Mouse (Mus musculus) midbrain, embryonic 16.5 days (tissue): Measurements from ENCODE around the gene Slc24a3. TPM values are rescaled to one million over a fixed set of nuclear protein-coding genes. Genes with fewer than 3 reads are reported as not detected.
A peak's percentile ranks its signal among the peaks of the same experiment; 100 is the strongest.

Source experiments
- ATAC-seq: fragments of 200-750 bp; cut with Nextera tagmentation; 2 replicates; pipeline ENCODE4 v1.8.0; 2017; ENCODE audit warnings: moderate TSS enrichment
- H3K27ac ChIP-seq: fragments of 300-500 bp; sonication (generic); 2 replicates; pipeline ENCODE4 v1.5.1; 2014; ENCODE audit warnings: mild to moderate bottlenecking, low read length, mixed read lengths
- H3K27me3 ChIP-seq: fragments of 300-500 bp; sonication (generic); 2 replicates; pipeline ENCODE4 v1.6.1; 2014; ENCODE audit warnings: low read depth, low read length, mixed read lengths; ENCODE audit not compliant: control insufficient read depth, insufficient read depth
- H3K36me3 ChIP-seq: fragments of 300-500 bp; sonication (generic); 2 replicates; pipeline ENCODE4 v1.6.1; 2014; ENCODE audit warnings: mild to moderate bottlenecking, low read length, moderate library complexity, mixed read lengths; ENCODE audit not compliant: control insufficient read depth, insufficient read depth
- H3K4me1 ChIP-seq: fragments of 300-500 bp; sonication (generic); 2 replicates; pipeline ENCODE4 v1.6.1; 2014; ENCODE audit warnings: mild to moderate bottlenecking, low read length, mixed read lengths; ENCODE audit not compliant: control insufficient read depth, insufficient read depth
- H3K4me2 ChIP-seq: fragments of 300-500 bp; sonication (generic); 2 replicates; pipeline ENCODE4 v1.6.1; 2014; ENCODE audit warnings: mild to moderate bottlenecking, low read length, mixed read lengths
- H3K4me3 ChIP-seq: fragments of 300-500 bp; sonication (generic); 2 replicates; pipeline ENCODE4 v1.5.1; 2014; ENCODE audit warnings: low read depth, mild to moderate bottlenecking, low read length, moderate library complexity, mixed read lengths
- H3K9ac ChIP-seq: fragments of 300-500 bp; sonication (generic); 2 replicates; pipeline ENCODE4 v1.6.1; 2014; ENCODE audit warnings: low read depth, low read length, mixed read lengths
- H3K9me3 ChIP-seq: fragments of 300-500 bp; sonication (generic); replicated peaks from 2 replicates; pipeline ENCODE4 v1.6.1; 2014; ENCODE audit warnings: mild to moderate bottlenecking, low read length, mixed read lengths; ENCODE audit not compliant: control insufficient read depth, poor library complexity, severe bottlenecking
- WGBS: fragments of 180-500 bp; shearing (Covaris S2); extraction: QIAGEN DNeasy Blood & Tissue Kit; methylation state at CpG from one replicate; pipeline ENCODE4 v1.1.7; 2014; 5-methylcytosine and 5-hydroxymethylcytosine counted together
- polyA plus RNA-seq: library from polyadenylated mRNA; unstranded; fragments of >200 nt; fragmentation: Nextera tagmentation; extraction: Ambion mirVana; gene quantifications from 2 replicates; pipeline ENCODE4 v1.2.1, GENCODE M21; 2015

Gene Slc24a3
- polyA plus RNA-seq, 1 experiment from 2014 or later = 18.7 TPM

DNA sequence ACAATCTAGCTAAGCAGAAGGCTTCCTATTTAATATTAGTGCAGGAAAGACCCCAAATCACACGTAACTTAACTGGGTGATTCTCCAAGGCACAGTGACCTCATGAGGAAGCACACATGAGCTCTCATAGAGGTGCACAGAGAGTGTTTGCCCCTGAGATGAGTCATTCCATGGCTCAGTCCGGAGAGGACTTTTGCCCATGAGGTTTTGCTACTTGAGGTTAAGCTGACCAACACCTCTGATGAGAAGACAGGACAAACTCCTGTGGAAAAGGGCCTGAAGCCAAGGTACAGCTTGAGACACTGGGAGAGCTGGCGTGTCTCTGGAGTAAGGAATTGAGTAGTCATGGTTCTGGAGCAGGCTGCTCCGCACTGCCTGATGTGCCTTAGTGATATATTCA lies 56.1 kb downstream of the Slc24a3 start:
- Histone ChIP-seq H3K4me3 (no peak overlapping the region), H3K27me3 (no peaks in the 10 kb centered on the region), H3K9me3 (no peaks in the 10 kb centered on the region), H3K36me3 (no peaks in the 10 kb centered on the region), H3K4me2 (no peak overlapping the region), H3K9ac (no peak overlapping the region), H3K4me1 (no peaks in the 10 kb centered on the region), H3K27ac (no peak overlapping the region)
- ATAC-seq = no peak
- 94% methylated on average over 4 of the region's 4 CpGs for WGBS

DNA sequence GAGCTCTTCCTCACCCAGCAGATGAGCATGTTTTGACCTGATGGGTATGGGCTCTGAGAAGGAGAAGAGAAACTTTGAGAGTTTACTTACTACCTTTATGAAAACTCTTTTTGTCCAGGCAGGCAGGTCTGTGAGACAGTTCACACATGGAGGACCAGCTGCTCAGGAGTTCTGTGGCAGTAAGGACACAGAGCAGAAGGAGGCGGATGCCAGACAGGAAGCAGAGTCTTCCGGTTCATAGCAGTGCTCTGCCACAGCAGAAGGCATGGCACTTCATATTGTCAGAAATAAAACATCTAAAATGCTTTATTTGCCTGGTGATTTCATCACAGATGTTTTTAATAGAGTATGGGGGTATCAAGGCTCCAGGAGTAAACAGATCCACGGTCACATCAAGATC lies 58.1 kb downstream of the Slc24a3 start:
- no peaks in the 10 kb centered on the region for H3K36me3 ChIP-seq
- no peak overlapping the region for H3K27ac ChIP-seq
- no peak overlapping the region for H3K9ac ChIP-seq
- WGBS = 90% methylated on average over 3 of the region's 3 CpGs
- ATAC-seq = no peak
- H3K4me1 ChIP-seq = no peaks in the 10 kb centered on the region
- no peaks in the 10 kb centered on the region for H3K9me3 ChIP-seq
- no peaks in the 10 kb centered on the region for H3K27me3 ChIP-seq
- H3K4me2 ChIP-seq = no peak overlapping the region
- no peak overlapping the region for H3K4me3 ChIP-seq

DNA sequence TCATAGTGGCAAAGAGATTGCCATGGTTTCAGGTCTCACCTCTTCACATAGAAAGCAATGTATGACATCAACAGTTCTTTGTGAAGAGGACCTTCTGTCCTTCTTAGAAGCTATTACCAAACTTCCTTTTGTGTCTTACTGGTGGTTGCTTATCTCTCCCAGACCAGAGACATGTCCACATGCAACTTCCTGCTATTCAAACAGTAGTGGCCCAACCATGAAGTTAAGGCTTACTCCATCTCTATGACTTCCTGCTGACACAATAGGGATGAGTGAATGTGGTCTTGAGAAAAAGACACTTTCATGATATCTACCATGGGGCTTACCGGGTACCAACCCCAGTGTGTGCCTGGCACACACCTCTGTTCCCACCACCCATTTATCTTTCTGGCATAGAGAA lies 58.5 kb downstream of the Slc24a3 start:
- Histone ChIP-seq H3K4me3 (no peak overlapping the region), H3K27me3 (no peaks in the 10 kb centered on the region), H3K9me3 (no peaks in the 10 kb centered on the region), H3K9ac (no peak overlapping the region), H3K4me2 (no peak overlapping the region), H3K4me1 (no peaks in the 10 kb centered on the region), H3K36me3 (no peaks in the 10 kb centered on the region), H3K27ac (no peak overlapping the region)
- no peak for ATAC-seq
- 90% methylated on average over 1 of the region's 1 CpGs for WGBS

DNA sequence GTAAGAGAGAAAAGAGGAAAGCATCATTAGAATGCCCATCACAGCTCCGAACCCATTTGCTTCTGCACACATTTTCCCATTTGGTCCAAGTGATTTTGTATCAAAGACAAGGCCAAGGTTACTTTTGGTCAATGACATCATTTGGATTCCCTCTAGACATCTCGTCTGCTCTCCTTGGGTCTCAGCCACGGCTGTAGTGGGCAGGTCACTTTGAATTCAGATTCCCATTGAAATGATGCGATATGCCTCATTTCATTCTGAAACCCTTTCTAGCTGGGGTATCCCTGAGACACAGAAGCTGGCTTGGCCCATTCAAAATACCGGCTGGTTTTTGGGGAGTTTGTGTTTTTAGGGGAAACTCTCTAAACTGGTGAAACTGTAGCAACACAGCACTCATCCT lies 59.8 kb downstream of the Slc24a3 start:
- ATAC-seq = no peak
- H3K9ac ChIP-seq = no peak overlapping the region
- no peak overlapping the region for H3K27ac ChIP-seq
- H3K4me1 ChIP-seq = no peaks in the 10 kb centered on the region
- no peaks in the 10 kb centered on the region for H3K9me3 ChIP-seq
- H3K4me2 ChIP-seq = no peak overlapping the region
- no peaks in the 10 kb centered on the region for H3K36me3 ChIP-seq
- no peaks in the 10 kb centered on the region for H3K27me3 ChIP-seq
- no peak overlapping the region for H3K4me3 ChIP-seq
- 88% methylated on average over 5 of the region's 5 CpGs for WGBS

DNA sequence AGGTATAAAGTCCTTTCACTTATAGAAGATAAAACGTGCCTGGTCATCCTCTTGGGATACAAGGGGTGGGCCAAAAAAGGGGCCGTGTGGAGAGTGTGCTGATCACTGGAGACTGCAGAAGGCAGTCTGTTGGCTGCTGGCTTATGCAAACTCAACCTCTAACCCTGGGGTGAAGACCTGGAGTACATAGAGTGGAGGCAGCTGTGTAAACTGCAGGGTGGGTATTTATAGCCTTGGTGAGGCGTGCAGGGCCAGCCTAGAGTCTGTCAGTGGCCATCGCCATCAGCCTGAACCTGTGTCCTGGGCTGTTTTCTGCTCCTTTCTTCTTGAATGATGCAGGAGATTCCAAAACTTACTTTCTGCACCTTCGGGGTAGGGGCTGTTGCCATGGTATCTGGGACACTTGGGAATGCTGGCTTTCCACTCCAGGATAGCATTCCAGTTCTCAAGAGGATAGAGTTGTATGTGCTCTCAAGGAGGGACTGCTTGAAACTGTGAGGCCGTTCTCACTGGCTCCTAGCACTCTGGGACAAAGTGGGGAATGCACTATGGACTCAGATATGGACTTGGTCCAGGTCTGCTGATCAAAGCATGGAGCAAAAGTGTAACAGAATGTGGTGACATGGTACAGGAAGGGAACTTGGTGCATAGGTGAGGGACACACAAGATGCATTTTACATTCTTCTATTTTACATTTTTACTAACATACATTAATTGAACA lies 65.4 kb downstream of the Slc24a3 start:
- Histone ChIP-seq H3K27me3 (no peaks in the 10 kb centered on the region), H3K4me3 (no peak overlapping the region), H3K4me2 (no peak overlapping the region), H3K36me3 (no peaks in the 10 kb centered on the region), H3K9ac (no peak overlapping the region), H3K27ac (no peak overlapping the region), H3K4me1 (no peaks in the 10 kb centered on the region; the same call in 1 of the 2 replicates), H3K9me3 (no peaks in the 10 kb centered on the region)
- ATAC-seq = no peak
- whole genome bisulfite sequencing = 51% methylated on average over 6 of the region's 6 CpGs

DNA sequence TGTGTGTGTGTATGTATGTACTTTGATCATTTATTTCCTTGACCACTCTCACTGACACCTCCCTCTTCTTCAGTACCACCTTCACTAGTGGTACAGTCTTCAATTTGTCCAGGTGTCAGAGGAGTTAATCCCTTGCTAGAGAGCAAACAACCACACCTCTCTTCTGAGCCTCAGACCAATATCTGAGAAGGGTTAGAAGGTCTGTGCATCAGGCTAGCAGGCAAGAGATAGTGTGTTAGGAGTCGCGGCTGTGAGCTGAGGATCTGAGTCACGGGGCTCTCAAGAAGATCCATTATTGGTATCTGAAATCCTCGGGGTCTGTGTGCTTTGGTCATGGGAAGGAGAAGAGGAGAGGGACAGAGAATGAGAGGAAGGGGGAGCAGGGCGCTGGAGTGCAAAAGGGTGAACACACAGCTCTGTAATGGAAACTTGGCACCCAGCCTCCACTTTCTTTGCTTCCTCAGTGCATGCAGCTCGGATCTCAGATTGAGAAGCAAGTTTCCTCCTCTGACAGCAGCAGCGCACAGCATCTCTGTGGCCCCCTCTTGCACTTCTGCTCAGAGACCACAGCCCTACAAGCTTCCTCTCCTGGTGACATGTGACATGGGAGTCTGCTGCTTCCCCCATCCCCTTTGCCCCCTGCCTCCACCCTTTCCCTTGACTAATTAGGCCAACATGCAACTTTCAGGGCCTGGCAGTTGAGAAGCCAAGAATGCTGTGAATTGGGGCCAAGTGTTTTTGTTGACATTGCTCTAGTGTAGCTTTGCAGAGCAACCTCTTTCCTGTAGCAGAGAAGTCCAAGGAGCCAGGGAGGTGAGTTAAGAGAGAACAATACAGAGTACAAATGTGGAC lies 66.2 kb downstream of the Slc24a3 start:
- Histone ChIP-seq H3K4me3 (no peak overlapping the region), H3K27ac (no peak overlapping the region), H3K36me3 (no peaks in the 10 kb centered on the region), H3K9me3 (no peaks in the 10 kb centered on the region), H3K27me3 (no peaks in the 10 kb centered on the region), H3K4me1 (no peaks in the 10 kb centered on the region; the same call in 1 of the 2 replicates), H3K9ac (no peak overlapping the region), H3K4me2 (no peak overlapping the region)
- 72% methylated on average over 7 of the region's 7 CpGs for WGBS
- ATAC-seq = 0 out of 2 replicates have a peak, but pooled peaks have one; percentile 39

DNA sequence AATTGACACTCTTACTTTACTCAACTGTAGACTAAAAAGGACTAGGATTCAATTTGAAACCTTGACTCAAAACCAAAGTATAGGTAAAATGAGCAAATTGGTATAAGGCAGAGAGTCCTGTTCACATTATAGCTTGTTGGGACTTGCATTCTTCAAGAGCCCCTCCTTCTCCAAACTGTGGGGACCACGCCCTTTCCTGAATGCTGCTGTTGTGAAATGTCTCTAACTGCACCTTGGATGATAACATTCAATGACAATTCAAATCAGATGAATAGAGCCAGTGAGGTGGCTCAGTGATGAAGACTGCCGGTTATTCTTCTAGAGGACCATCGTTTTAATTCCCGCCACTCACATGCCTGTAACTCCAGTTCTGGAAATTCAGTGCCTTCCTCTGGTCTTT lies 78.8 kb downstream of the Slc24a3 start:
- no peak overlapping the region for H3K27ac ChIP-seq
- no peaks in the 10 kb centered on the region for H3K9me3 ChIP-seq
- no peak overlapping the region for H3K4me2 ChIP-seq
- WGBS = 93% methylated on average over 4 of the region's 4 CpGs
- no peaks in the 10 kb centered on the region for H3K27me3 ChIP-seq
- H3K4me3 ChIP-seq = no peak overlapping the region
- H3K36me3 ChIP-seq = no peaks in the 10 kb centered on the region
- H3K4me1 ChIP-seq = no peaks in the 10 kb centered on the region
- no peak for ATAC-seq
- no peak overlapping the region for H3K9ac ChIP-seq

DNA sequence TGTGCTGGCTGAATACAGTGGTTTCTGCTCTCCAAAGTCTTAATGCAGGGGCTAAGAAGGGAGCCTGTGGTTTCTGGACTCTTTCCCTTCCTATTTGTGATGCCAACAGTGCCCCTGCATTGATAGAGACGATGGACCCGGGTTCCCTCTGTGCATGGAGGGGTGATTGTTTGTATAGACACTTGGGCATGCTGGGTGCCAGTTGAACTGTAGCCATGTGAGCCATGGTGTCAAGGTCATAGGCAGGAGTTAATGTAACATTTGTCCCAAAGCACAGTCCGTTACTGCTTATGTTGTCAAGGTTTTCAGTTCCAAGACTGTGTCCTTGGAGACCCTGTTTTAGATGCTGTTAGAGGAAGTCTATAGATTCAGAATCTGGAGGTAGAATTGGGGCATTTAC lies 80.6 kb downstream of the Slc24a3 start:
- Histone ChIP-seq H3K9me3 (no peaks in the 10 kb centered on the region), H3K4me2 (no peak overlapping the region), H3K36me3 (no peaks in the 10 kb centered on the region), H3K27me3 (no peaks in the 10 kb centered on the region), H3K9ac (no peak overlapping the region), H3K4me3 (no peak overlapping the region), H3K4me1 (no peaks in the 10 kb centered on the region), H3K27ac (no peak overlapping the region)
- no peak for ATAC-seq
- 68% methylated on average over 3 of the region's 3 CpGs for WGBS

DNA sequence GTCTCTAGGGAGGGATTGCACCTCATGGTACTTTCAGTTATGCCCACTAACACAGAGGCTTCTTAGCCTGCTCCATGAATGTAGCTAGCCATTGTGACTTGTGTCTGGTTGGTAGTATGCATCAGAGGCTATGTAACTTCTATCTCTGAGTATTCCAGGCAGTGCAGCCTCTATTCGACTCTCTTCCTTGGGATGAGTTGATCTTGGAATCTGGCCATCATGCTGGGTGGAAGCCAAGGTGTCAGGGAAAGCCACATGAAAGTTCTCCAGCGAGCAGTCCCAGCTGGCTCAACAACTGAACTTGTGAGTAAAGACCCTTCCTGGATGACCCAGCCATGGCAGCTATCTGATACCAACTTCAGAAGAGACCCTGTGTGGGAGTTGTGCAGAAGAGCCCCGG lies 89.8 kb downstream of the Slc24a3 start:
- H3K4me3 ChIP-seq = no peak overlapping the region
- no peak overlapping the region for H3K27ac ChIP-seq
- ATAC-seq = no peak
- H3K4me1 ChIP-seq = no peaks in the 10 kb centered on the region
- H3K9me3 ChIP-seq = no peaks in the 10 kb centered on the region
- H3K27me3 ChIP-seq = no peaks in the 10 kb centered on the region
- no peak overlapping the region for H3K4me2 ChIP-seq
- no peak overlapping the region for H3K9ac ChIP-seq
- WGBS = 82% methylated on average over 3 of the region's 3 CpGs
- H3K36me3 ChIP-seq = no peaks in the 10 kb centered on the region
